Mouse (Mus musculus): ENCODE measurements at regions not wholly inside any gene's neighbourhood (a gene's known extent, or its start where the extent isn't known, plus 50 kb on each side); places are given as distances from the start of the nearest gene placed in this dataset.

DNA sequence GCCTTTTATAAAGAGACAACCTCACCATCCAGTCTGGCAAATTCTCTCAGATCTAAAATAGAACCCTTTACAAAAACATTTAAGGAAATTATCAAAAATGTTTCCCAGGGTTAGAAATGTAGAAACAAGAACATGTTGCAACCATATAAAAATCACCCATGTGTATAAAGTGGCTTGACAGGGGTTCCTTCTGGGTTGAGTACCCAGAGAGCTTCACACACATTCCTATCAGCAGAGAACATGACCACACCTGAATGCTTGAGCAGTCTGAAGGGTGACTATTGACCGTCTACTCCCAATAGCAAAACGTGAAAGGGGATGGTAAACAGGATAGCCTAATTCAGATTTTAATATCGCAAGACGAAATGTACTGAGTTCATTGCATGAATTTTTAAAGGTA, 57.8 kb upstream of the Zfand5 start:
- DNase-seq = no peak
- intact Hi-C loops (cut with DNase I) = no loop called here

DNA sequence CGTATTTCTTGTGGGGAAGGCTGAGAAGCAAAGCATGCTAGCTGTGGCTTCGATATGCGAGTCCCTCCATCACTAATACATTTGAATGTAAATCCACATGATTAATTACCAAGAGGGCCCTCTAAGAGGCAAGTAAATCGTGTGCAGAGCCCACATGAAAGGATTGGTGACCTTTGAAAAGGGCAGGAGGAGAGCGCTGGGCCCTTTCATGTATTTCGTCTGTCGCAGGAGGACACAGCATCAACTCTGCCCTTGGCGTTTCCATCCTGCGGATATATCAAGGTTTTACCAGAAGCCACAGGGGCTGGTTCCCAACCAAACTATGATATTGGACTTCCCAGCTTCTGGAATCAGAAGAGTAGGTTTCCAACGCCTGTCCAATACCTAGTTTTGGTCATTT, 78.6 kb upstream of the Zfand5 start:
- intact Hi-C loops (cut with DNase I) = no loop called here
- no peak for DNase-seq

DNA sequence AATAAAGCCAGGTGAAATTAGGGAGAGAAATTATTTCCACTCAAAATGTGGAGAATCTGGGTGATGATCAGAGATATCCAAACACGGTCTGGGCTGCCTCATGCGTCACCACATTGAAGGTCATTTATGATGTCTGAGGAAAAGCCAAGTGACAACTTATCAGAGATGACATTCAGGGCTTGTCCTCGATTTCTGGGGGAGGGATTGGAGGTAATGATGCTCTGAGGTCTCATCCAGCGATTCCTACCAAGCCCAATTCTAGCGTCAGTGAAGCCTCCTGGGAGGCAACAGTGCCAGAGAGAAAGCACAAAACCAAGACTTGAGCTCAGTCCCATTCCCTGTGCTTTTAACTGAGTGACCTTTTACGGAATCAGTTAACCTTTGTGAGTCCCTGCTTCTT, 79.5 kb upstream of the Zfand5 start:
- intact Hi-C loops (cut with DNase I) = no loop called here
- no peak for DNase-seq

DNA sequence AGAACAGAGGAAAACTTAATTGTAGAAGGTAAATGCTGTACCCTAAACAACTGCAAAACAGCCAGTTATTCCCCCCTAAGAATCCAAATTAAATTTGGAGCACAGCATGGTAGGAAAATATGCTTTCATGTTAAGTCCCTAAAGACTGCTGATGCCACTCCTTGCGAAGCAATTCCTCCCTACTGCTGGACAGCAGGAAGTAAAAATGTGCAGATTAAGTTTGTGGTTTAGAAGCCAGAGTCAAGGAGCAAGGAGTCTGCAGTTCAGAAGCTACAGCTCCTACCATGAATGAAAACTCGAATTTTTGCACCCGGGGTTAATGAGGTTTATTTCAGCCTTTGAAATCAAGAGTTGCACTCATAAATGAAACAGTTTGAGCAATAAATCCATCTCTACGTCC, 82.9 kb upstream of the Zfand5 start:
- intact Hi-C loops (cut with DNase I) = no loop called here
- no peak for DNase-seq

DNA sequence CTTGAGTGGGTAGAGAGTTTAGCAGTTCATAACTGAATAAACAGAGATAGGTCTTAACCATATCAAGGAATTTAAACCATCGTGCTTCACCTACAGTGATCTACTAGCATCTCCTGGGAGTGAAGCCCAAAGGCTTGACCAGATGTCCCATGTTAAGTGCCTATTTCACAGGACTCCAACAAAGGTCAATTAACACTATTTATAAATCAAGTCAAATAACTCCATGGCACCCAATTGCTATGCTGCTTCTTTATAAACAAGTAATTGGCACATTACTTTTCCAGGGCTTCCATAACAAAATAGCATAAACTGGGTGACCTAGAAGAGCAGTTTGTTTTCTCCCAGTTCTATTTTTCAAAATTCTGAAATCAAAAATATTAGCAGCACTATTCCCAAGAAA, 85.4 kb upstream of the Zfand5 start:
- no peak for DNase-seq
- intact Hi-C loops (cut with DNase I) = no loop called here

DNA sequence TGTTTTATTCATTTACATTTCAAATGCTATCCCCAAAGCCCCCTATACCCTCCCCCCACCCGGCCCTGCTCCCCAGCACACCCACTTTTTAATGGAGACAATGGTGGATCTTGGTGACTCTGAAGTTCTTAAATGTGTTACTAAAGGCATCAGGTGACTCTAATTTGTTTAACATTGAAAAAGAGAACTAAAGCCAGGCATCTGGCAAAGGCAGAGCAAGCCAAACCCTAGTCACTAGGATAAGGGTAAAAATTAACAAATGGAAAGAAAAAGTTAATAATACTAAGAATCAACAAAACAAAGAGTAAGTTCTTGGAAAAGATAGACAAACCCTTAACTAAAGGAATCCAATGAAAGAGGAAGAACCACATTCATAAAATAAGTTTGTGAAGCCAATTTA, 86.1 kb upstream of the Zfand5 start:
- no peak for DNase-seq
- intact Hi-C loops (cut with DNase I) = no loop called here

DNA sequence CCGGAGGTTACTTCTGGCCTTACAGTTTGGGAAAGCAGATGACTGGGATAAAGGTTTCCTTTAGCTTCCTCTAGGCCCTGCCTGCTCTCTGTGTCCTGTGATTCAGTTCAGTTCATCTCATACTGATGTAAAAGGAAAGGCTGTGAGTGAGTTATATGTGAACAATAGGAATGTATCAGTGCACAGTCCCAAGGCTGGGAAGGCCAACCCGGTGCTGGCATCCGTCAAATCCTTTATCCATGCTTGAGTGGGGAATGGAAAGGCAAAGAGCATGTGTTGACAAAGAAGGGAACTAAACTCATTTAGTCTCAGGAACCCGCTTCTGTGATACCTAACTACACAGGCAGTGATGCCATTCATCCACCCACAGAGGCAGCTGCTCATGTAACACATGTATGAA, 89.0 kb upstream of the Zfand5 start:
- intact Hi-C loops (cut with DNase I) = no loop called here

DNA sequence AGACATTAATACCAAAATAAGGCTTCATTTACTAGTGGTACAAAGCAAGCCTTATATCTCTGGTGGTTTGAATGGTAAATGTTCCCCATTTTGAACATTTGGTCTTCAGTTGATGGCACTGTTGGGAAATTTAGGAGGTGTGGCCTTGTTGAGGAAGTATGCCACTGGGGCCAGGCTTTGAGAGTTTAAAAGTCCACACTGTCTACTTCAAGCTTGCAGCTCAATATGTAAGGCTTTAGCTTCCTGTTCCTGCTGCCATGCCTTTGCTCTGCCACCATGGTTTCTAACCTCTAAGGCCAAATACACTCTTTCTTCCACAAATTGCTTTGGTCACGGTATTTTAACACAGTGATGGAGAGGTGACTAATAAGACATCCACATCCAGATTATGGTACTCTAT, 92.2 kb upstream of the Zfand5 start:
- DNase-seq = no peak
- intact Hi-C loops (cut with DNase I) = loop anchor here (5.0 kb wide), 1 partner anchor 143 kb away; no protein-coding TSS in a partner anchor

More for the DNA sequence above, 89.0 kb upstream of the Zfand5 start:
- no peak for DNase-seq

DNA sequence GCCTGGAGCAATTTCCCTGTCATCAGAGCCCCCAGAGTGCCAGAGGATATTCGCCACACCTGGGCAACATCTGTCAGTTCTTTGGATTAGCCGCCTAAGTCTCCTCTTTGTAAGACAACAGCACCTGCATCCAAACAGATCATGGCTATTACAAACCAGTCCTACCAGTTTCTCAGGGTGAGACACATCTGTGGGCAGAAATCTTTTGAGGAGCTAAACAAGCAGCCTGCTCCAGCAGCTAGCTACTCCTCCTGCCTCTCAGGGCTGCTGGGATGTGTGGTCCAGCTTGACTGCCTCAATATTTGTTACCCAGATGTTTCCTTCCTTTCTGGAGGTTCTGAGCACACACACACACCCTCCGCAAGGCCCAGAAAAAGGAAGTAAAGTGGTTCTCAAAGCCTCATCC, 96.6 kb upstream of the Zfand5 start:
- intact Hi-C loops (cut with DNase I) = loop anchor here (5.0 kb wide), 1 partner anchor 138 kb away; no protein-coding TSS in a partner anchor
- DNase-seq = peak; percentile 2 to 12

DNA sequence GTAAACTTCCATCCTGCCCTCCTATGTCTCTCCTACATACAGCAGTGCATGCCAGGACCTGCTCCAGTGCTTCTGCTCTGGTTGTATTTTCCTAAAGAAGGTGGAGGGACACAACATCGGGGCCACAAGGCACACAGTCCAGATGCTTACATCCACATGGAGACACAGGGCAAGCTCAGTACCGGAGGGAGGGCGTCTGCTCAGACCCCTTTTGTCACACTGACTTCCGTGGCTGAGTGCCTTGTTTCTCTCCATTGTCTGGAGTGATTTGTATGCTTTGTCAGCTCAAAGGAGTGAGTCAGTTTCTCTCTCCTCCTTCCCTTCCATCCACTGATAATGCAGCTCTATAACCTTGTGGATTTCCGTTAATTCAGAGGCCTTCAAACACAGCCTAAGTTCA, 97.4 kb upstream of the Zfand5 start:
- intact Hi-C loops (cut with DNase I) = loop anchor here (5.0 kb wide), 1 partner anchor 137 kb away; no protein-coding TSS in a partner anchor
- DNase-seq = no peak

DNA sequence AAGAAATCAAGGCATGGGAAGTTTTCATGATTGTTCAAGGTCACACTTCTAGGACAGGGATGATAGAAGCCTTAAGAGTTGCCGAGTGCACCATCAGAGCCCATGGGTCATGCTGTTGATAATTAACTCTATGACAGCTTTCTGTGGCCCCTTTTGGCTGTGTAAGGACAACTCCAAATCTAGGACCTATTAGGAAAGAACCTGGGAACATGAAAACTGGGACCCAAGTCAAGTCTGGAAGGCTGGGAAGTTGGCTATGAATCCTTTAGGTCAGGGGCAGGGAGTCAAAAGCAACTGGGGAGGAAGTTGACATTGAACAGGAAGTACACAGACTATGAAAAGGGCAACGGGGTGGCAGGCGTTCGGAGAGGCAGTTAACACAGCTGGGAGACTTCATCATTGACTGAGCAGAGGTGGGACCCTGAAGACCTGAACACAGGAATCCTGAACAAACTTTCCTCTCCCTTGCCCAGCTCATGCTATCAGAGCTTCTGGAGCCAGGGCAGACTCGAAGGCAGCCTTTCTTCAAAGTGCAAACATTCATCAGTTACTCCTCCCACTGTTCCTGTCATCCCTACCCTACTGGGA, 98.1 kb upstream of the Zfand5 start:
- intact Hi-C loops (cut with DNase I) = no loop called here
- peak in 1 of 2 experiments; percentile 2 for DNase-seq

DNA sequence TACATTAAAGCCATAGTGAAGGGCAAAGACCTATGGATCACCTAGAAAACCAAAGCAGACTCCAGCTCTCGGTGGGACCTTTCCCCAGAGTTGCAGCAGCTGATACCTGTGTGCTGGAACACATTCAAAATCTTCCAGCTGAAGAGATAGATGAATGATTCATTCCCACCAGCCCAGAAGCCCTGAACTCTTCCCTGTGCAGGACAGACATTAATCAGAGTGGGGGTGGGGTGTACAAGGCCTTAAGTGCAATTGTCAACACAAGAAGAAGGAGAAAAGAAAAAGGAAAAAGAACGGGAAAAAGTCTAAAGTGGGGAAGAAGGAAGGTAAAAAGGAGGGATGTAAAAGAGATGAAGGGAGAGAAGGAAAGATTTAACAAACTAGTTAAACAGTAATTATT, 100.9 kb upstream of the Zfand5 start:
- no peak for DNase-seq
- intact Hi-C loops (cut with DNase I) = no loop called here

DNA sequence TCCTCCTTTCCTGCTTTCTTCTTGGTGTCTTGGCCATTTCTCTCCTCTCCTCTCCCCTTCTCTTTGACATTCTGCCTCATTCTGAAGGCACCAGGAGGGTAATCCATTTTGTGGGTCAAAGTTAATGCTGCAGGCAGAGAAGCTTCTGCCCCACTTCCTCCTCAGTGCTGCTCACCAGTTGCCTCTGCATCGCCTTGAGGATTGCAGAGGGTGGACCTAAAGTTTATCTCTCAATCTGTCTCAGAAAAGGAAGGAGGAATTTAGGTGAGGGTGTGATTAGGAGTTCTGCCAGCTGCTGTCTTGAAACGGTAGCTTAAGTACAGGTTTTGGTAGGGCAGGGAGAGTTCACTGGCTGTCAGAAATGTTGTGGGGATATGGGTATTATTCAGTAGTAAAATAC, 101.3 kb upstream of the Zfand5 start:
- no peak for DNase-seq
- intact Hi-C loops (cut with DNase I) = no loop called here

DNA sequence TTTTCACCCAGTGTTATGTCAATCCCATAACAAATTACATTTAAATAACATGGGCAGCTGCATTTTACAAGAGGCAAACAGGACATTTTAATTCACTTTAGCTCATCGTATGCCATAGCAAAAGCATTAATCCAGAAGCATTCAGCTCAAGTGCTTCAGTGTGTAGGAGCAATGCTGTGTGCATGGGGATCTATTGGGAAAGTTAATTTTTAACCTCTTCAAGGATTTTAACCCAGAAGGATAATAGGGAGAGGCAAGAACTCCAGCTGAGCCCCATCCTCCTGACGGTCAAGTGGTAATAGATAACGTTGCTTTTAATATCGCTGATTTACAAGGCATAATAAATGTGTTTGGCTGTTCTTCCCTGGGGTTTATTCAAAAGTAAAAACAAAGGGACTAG, 105.1 kb upstream of the Zfand5 start:
- intact Hi-C loops (cut with DNase I) = no loop called here
- DNase-seq = no peak

DNA sequence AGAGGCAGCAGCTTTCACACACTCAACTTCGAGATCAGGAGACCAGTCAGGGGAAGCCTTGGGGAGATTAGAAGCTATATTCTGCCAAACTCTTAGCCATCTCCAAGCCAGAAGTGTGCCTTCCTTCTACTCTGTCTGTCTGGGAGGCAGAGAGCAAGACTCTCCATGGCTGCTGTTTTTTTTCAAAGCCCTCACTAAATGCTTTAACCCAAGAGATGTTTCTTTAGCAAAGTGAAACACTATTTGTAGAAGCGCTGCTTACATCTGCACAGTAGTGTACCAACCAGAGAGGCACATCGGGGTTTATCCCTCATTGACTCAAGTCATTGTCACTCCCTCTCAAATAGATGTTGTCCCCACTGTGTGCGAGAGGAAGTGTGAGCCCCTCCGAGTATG, 105.6 kb upstream of the Zfand5 start:
- DNase-seq = no peak
- intact Hi-C loops (cut with DNase I) = no loop called here

DNA sequence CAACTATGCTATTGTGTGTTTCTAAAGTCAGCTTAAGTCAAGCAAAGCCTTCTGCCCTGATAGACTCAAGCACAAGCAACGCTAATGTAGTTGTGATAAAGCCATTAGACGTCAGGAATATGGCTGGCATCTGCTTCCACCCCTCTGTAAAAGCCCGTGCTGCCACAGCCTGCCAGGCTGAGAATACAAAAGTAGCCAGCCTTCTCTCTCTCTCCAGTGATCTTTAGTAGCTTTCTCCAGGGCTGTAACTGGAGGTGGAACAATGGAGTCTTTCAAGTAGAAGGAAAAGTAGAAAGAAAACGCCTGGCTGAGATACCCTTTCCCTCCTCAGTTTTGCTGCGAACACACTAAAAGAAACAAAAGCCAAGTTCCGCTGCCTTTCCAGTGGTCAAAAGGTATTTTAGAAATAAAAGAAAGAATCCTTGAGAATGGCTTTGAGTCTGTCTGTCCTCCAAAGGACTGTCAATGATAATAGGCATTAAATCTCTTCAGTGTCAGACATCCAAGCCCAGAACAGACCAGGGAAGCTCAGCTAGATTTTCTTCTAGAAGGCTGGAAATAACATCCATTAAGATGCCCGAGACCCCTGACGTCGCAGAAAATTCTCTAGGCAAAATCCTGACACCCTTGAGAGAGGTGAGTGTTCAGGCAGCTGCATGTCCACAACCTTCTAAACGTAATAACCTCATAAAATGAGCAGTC, 106.2 kb upstream of the Zfand5 start:
- DNase-seq = no peak
- intact Hi-C loops (cut with DNase I) = no loop called here

DNA sequence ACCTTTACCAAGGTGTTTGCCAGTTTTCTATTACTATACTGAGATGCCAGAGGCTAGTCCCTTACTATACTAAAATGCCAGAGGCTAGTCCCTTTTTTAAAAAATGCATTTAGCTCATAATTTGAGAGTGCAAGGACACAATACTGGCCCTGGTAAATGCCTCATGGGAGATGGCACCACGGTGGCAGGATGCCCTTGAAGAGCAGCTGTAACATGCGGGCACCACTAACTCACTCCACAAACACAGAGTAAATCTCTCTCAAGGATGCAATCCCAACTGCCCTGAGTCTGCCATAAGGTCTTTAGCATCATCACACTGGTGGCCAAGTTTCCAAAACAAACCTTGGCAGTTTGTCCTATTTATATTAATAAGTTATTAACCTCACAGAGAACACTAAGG, 108.1 kb upstream of the Zfand5 start:
- intact Hi-C loops (cut with DNase I) = no loop called here
- no peak for DNase-seq

DNA sequence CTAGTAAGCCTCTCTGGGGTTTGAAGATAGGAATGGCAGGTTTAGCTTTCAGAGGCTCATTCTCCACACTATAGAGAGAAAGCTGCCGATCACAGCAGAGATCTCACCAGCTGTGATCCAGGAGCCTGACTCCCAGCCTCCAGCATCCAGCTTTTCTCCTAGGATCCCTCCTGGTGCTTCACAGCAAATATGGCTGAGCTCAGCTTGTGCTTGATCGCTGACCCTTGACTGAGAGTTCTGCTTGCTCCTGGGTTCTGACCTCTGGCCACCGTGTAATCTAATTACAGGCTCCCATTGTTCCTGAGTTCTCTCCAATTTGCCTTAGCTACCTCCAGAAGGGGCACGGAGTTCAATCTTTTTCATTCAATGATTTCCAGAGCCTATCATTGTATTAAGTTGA, 111.1 kb upstream of the Zfand5 start:
- intact Hi-C loops (cut with DNase I) = no loop called here
- DNase-seq = no peak

DNA sequence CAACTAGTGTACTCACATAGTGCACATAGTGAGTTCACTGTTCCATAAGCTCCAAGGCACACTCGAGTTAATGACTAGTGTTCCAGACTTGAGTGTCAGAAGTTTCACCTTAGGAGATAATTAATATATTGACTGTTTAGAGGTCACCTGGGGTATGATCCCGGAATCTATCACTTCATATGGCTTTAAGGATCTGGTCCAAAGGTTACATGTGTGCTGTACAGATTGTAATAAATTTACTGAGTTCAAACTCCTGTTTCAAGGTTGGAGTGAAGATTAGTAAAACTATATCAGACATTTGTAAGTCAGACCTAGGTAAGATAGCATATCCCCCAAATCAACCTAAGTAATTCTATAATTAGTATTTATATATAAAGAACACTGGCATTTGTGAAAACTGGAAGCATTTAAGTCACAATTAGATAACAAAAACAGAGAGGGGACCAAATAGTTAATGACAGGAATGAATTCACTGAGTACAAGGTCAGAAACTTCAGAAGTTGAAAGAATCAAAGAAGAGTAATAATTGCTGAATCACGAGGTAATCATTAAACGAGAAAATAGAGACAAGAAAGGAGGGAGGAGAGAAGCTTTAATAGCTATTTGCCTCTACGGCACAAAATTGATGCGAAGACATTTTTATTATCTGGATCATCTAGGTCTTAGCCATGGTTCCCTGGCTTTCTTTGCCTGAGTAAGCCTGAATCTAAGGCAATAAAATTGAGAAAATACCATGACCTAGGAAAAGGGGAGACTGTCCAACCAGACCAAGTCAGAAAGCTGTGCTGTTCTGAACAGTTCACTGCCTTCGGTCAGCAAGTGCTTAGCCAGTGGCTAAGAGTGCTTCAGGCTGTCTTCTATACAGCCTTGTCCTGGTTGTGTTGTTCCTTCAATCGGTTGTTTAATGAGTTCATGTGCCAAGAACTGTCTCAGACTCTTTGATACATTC, 112.6 kb upstream of the Zfand5 start:
- DNase-seq = no peak
- intact Hi-C loops (cut with DNase I) = no loop called here

DNA sequence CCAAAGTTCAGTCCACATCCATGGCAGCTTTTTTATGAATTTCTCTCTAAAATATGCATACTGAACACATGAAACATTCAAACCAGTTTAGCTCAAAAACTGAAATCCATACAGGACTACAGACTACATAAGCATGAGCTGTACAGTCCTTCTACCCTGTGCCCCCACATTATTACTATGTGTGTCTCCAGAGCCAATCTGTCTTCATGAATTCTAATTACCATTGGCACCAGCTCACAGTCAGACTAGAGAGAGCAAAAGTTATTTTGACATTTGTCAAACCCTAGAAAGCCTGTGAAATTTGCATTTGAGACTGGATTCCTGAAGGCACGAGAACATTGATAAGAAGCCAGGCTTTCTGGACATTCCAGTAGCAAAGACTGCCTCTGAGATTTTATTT, 117.9 kb upstream of the Zfand5 start:
- DNase-seq = no peak
- intact Hi-C loops (cut with DNase I) = no loop called here

DNA sequence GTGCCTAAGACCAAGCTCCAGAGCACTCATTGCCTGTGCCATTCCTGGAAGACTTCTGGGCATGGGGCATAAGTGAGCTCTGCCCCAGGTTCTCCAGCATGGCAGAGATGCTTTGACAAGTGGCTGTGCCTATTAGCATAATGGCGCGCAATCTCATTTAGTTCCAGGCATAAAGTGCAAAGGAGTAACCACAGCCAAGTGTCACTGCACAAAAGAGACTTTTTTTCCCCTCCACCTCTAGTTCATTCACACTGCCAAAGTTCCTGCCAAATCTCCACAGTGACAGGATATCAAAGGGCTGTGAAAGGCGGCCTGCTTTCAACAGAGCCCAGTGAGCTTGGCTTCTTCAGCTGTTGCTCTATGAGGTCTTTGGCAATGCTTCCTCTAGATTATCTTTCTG, 120.1 kb upstream of the Zfand5 start:
- DNase-seq = peak in 1 of 2 experiments; percentile 30
- intact Hi-C loops (cut with DNase I) = no loop called here
